Mouse (Mus musculus): ENCODE results near the gene Swt1. TPM values are rescaled to one million over a fixed set of nuclear protein-coding genes. Genes with fewer than 3 reads are reported as not detected.
"Not testable (repeated sequence)": the region's sequence is repeated elsewhere in the genome, so short reads cannot be mapped to it uniquely, and the experiment has no call there.

Swt1 gene
- 1 to 10 TPM; 7.6 to 9.6 TPM for total RNA-seq (2021)

DNA sequence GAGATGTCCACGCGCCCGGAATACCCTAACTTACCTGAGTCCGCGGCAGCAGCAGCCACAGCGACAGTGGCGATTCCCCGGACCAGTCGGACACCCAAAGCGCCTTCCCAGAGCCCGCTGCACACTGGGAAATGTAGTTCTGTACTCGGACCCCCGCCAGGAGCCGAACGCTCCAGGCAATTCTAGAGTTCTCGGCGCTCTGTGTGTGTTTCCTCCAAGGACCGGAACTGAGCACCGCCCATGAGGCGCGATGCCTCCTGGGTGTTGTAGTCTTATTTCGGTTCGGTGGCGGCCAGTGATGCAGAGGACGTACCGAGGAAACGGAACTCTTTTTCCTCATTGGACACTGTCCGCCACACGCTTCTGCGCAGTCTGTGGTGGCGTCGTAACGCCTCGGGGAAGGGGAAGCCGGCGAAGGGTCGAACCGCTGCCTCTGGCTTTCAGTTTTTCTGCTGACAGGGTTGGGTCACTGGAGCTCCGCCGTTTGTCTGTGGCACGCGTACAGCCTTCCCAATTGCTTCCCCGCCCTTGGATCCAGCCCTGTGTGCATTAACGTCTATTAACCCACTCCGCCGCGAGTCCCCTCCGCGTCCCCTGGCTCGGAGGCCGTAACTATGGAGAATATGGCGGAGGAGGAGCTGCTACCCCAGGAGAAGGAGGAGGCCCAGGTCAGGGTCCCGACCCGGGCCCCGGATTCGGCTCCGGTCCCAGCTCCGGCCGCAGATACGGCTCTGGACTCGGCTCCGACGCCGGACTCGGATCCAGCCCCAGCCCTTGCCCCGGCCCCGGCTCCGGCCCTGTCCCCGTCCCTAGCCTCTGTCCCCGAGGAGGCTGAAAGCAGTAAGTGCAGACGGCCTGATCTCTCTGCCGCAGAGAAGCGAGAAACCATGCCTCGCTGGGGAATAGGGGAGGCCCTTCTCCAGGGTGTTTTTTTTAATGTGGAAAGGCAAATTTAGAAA lies at the start of gene Swt1, which contains the start of gene Trmt1l:
Gene Swt1, minus strand, starts transcription at position 193 of the 959 bp plus-strand sequence.
Gene Trmt1l, plus strand, starts transcription at position 280 of the 959 bp plus-strand sequence.
- intact Hi-C loops (cut with DNase I) = no loop called here
- DNase-seq (ENCODE audit: extremely low spot score in 1 of 2, low spot score in 2 of 2) = peak; percentile 98

DNA sequence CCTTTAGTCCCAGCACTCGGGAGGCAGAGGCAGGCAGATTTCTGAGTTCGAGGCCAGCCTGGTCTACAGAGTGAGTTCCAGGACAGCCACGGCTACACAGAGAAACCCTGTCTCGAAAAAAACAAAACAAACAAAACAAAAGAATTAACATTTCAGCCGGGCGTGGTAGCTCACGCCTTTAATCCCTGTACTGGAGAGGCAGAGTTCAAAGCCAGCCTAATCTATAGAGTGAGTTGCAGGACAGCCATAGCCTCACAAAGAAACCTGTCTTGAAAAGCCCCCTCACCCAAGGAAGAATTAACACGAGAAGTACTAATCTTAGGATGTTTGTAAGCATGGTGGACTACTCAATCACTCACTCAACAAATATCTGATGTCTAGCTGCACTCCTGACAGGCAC lies 44.1 kb upstream of the Swt1 start:
- intact Hi-C loops (cut with DNase I); DNase-seq (ENCODE audit: extremely low spot score in 1 of 2, low spot score in 2 of 2): not testable (repeated sequence)

DNA sequence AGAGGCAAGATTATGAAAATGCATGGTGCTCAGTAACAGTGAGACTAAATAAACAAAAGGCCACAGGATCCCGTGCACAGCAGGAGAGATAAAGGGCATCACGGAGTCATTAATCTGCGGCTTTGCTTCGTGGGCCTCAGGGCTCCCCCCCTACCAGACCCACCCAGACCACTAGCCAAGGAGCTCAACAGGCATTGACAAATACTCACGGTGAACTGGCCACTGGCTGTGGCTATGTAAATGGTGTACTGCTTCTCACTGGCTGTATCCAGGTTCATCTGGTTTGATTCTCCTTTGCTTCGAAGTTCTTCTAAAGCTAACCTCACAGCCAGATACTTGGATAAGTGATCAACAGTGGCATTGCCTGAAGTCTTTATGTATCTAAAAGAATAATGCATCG lies 43.2 kb upstream of the Swt1 start:
- DNase-seq (ENCODE audit: extremely low spot score in 1 of 2, low spot score in 2 of 2) = no peak
- intact Hi-C loops (cut with DNase I) = no loop called here

DNA sequence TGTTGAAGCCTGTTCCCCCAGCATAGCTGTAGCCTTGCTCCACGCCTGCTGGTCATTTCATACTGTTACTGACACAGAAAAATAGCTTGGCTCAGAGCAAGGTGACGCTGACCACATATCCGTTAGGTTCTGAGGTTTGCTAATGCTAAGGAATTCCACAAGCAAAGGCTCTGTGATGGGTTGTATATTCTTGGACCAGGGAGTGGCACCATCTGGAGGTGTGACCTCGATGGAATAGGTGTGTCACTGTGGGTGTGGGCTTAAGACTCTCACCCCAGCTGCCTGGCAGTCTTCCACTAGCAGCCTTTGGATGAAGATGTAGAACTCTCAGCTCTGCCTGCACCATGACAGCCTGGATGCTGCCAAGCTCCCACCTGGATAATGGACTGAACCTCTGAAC lies 38.3 kb upstream of the Swt1 start:
- DNase-seq (ENCODE audit: extremely low spot score in 1 of 2, low spot score in 2 of 2) = no peak
- intact Hi-C loops (cut with DNase I) = no loop called here

- intact Hi-C loops (cut with DNase I) = no loop called here
- DNase-seq (ENCODE audit: extremely low spot score in 1 of 2, low spot score in 2 of 2) = no peak
Observed at GRCm38 (mm10) chr1:151464914-151465313, 36.7 kb upstream of the Swt1 start.

GRCm38 (mm10) chr1:151461265-151461664 lies 33.0 kb upstream of the Swt1 start:
- no peak for DNase-seq (ENCODE audit: extremely low spot score in 1 of 2, low spot score in 2 of 2)
- intact Hi-C loops (cut with DNase I) = no loop called here

- no peak for DNase-seq (ENCODE audit: extremely low spot score in 1 of 2, low spot score in 2 of 2)
- intact Hi-C loops (cut with DNase I) = no loop called here
Observed at GRCm38 (mm10) chr1:151457087-151457486, 28.8 kb upstream of the Swt1 start.

DNA sequence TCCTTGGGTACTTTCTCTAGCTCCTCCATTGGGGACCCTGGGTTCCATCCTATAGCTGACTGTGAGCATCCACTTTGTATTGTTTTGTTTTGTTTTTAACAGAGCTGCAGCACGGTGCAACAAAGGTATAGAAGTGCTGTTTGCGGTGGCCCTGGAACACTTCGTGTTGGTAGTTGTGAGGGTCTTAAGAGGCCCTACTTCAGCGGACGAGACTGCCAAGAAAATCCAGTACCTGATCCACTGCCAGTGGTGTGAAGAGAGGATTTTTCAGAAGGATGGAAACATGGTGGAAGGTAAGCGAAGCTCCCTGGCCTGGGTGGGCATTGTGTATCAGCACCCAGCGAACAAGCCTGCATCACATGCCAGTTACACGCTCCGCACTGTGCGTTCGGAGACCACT lies 23.7 kb upstream of the Swt1 start:
- no peak for DNase-seq (ENCODE audit: extremely low spot score in 1 of 2, low spot score in 2 of 2)
- intact Hi-C loops (cut with DNase I) = no loop called here

DNA sequence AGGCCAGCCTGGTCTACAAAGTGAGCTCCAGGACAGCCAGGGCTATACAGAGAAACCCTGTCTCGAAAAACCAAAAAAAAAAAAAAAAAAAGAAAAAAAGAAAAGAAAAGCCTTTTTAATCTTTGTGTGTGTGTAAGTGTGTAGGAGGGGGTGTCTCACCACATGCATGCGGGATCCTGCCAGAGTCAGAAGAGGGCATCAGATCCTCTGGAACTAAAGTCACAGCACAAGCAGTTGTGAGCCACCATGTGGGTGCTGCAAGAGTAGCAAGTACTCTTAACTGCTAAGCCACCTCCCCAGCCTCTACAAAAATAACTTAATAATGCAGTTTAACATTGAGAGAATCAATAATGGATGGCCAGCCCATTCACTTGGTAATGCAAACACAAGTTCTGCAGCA lies 22.6 kb upstream of the Swt1 start:
- intact Hi-C loops (cut with DNase I) = no loop called here
- DNase-seq (ENCODE audit: extremely low spot score in 1 of 2, low spot score in 2 of 2) = no peak

- DNase-seq (ENCODE audit: extremely low spot score in 1 of 2, low spot score in 2 of 2) = no peak
- intact Hi-C loops (cut with DNase I) = loop anchor here (10.0 kb wide), 1 partner anchor 1005 kb away; no protein-coding TSS in a partner anchor
Observed at GRCm38 (mm10) chr1:151449866-151450265, 21.6 kb upstream of the Swt1 start.

GRCm38 (mm10) chr1:151435431-151435830 lies 7.2 kb upstream of the Swt1 start:
- intact Hi-C loops (cut with DNase I) = loop anchor here (10.0 kb wide), 1 partner anchor 1021 kb away; no protein-coding TSS in a partner anchor
- no peak for DNase-seq (ENCODE audit: extremely low spot score in 1 of 2, low spot score in 2 of 2)

DNA sequence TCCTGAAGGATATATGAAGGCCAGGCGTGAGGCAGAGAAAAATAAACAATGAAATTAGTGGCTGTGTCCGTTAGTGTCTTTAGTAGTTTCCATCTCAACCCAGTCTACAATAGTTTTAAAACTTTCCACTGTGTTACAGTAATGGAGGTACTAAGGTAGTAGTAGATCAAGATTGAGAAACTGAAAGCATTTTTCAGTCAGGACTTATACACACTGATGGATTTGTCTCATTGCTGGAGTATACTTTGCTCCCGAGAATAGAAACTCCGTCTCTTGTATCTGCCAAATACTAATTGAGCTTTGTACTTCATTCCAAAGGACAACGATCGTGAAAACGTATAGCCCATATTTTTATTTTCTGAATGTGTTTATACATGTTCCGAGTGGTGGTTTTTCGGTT lies 1.1 kb upstream of the Swt1 start:
- intact Hi-C loops (cut with DNase I) = no loop called here
- no peak for DNase-seq (ENCODE audit: extremely low spot score in 1 of 2, low spot score in 2 of 2)

DNA sequence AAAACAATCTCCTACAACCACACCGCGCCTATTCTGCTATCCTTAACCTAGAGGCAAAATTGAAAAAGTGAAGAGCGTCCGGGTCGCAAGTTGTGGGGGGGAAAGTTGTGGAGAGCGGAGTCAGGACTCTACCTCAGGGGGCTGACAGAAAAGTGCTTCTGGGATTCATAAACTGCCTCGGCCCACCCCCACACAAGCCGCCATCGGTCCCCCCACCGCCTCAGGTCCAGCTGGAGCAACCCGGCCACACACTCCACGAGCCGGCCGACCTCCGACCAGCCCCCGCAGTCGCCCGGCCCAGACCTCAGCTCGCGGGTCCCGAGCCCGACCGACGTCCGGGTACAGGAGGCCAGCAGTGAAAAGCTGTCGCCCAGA lies 380 bp downstream of the Swt1 start:
- no peak for DNase-seq (ENCODE audit: extremely low spot score in 1 of 2, low spot score in 2 of 2)
- intact Hi-C loops (cut with DNase I) = no loop called here

DNA sequence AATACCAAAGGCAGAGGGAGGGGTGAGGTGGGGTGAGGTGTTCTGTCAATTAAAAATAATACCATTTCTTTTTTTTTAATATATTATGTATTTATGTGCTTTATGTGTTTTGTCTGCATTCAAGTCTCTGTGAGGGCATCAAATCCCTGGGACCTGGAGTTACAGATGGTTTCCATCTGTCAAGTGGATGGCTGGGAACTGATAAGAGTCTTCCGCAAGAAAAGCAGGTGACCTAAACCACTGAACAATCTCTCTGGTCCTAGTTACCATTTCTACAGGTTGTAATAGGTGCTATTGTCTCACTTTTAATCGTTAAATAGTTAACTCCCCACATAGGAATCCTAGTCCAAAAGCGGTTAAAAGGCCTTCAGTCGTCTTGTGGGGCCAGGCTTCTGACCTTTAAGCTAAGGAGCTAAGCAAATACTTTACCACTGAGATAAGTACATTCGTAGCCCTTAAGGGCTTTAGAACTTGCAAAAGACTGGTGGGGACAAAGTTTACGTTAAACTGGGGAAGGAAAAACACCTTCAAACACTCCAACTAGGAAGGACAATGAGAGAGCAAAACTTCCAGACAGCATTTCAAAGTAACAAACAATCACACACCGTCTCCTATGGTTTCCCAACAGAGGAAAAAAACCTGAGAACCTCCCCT lies 1.2 kb downstream of the Swt1 start:
- no peak for DNase-seq (ENCODE audit: extremely low spot score in 1 of 2, low spot score in 2 of 2)
- intact Hi-C loops (cut with DNase I) = no loop called here

DNA sequence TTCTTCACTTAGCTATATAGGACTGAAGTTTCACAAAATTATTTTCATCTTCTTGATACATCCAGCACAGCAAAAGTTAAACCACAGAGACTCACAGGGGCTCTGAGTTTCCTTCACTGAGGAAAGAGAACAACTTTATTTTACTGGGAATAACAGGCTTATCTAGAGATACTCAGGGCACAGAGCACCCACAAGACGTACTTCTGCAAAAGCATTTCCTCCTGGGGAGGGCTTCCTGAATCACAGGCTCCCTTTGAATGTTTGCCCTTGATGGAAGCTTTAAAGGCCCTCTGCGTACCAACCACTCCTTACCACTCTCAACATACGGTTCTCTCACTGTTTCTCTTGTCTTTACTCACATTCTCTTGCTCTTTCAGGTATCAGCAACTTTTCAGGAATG lies 6.1 kb downstream of the Swt1 start:
- no peak for DNase-seq (ENCODE audit: extremely low spot score in 1 of 2, low spot score in 2 of 2)
- intact Hi-C loops (cut with DNase I) = no loop called here

GRCm38 (mm10) chr1:151409827-151410226 lies 18.4 kb downstream of the Swt1 start:
- DNase-seq (ENCODE audit: extremely low spot score in 1 of 2, low spot score in 2 of 2) = no peak
- intact Hi-C loops (cut with DNase I) = no loop called here

GRCm38 (mm10) chr1:151390029-151390428 lies 38.2 kb downstream of the Swt1 start:
- DNase-seq (ENCODE audit: extremely low spot score in 1 of 2, low spot score in 2 of 2) = no peak
- intact Hi-C loops (cut with DNase I) = no loop called here

DNA sequence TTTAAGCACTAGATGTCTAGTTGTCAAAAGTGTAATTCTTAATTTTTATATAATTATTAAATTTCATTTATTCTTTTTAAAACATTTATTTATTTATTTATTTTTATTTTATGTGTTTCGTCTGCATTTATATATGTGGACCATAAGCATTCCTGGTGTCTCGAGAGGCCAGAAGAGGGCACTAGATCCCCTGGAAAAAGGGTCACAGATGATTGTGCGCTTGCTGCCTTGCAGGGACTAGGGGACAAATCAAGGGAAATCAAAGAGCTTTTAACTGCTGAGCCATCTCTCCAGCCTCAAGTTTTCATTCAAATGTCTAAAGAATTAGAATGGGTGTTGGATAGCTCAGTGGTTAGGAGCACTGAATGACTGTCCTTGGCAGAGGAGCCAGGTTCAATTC lies 50.9 kb downstream of the Swt1 start:
- intact Hi-C loops (cut with DNase I) = no loop called here
- DNase-seq (ENCODE audit: extremely low spot score in 1 of 2, low spot score in 2 of 2) = no peak

DNA sequence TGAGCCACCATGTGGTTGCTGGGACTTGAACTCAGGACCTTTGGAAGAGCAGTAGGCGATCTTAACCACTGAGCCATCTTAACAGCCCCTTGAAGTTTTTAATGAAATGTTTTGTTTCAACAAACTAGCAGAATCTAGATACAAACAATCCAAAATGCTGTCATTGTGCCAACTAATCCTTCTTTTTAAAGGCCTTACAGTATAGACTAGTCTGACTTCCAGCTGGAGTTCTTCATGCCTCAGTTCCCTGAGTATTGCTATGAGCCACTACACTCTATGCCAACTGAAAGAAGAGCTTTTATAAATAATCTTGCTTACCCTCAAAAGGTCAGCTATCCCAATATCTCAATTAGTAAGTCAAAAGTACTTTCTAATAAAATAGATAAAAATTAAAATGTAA lies 55.4 kb downstream of the Swt1 start:
- intact Hi-C loops (cut with DNase I) = no loop called here
- no peak for DNase-seq (ENCODE audit: extremely low spot score in 1 of 2, low spot score in 2 of 2)

DNA sequence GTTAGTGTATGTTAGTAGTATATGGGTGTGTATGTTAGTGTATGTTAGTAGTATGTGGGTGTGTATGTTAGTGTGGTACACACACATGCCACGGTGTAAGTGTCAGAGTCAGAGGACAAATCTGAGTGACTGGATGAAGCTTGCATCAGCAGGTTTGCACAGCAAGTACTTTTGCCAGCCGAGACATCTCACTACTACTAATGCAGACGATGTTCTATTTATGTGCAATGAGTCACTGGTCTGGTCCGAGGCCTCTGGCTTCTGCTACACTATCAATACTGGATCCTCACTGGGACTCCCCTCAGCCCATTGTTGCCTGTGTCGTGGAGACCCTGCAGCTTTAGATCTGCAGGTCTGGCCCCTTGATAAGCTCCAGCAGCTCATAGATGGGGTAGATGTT lies 56.7 kb downstream of the Swt1 start:
- intact Hi-C loops (cut with DNase I) = no loop called here
- DNase-seq (ENCODE audit: extremely low spot score in 1 of 2, low spot score in 2 of 2) = no peak
